Mouse (Mus musculus): ENCODE results near the gene Trappc1.

The Trappc1 gene

DNA sequence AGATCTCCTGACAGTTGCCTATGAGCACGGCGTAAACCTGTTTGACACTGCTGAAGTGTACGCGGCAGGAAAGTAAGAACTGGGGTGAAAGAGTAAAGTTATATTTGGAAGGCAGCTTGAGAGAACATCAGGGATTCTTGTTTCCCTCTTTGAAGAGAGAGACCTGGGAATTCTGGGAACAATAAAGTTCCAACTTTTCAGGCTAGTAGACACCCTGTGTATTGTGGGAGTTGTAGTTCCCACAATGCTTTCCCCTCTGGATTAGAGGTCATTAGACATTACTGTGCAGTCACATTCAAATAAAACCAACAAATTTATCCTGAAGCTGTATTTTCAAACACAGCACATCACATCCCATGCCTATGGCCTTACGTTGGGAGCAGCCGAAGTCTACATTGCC lies 4.7 kb downstream of the Trappc1 start:
- no peak for ATAC-seq (ENCODE audit: low TSS enrichment)

DNA sequence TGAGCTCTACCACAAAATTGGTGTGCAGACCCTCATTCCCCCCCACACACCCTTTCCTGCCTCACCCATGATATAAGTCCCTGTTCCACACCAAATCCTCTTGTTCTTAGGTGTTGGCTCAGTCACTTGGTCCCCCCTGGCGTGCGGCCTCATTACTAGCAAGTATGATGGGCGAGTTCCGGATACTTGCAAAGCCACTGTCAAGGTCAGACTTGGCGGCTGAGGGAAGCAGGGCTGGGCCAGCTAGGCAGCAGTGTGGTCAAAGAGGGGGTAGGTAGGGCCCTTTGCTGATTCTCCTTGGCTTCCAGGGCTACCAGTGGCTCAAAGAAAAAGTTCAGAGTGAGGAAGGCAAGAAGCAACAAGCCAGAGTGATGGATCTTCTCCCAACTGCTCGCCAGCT lies 7.4 kb downstream of the Trappc1 start:
- no peak for ATAC-seq (ENCODE audit: low TSS enrichment)

DNA sequence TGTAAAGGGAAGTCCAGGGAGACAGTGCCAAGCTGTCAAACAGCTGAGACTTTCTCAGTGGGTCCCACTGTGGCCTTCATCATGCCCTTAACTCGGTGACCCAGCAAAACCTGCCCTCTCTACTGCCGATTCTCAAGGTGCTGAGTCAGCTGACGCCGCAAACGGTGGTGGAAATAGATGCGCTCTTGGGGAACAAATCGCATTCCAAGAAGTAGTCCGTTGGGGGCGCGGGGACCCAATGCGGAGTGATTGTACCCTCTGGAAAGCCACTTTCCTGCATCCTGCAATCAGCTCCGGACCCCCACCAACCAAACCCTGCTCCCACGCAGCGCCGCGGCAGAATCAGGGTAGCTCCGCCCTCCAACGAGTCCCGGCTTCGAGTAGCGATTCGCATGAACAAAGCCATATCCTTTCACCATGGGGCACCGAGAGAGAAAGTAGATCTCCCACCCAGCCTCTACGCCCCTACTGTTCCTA lies 8.2 kb downstream of the Trappc1 start:
- ATAC-seq (ENCODE audit: low TSS enrichment) = peak; percentile 66

DNA sequence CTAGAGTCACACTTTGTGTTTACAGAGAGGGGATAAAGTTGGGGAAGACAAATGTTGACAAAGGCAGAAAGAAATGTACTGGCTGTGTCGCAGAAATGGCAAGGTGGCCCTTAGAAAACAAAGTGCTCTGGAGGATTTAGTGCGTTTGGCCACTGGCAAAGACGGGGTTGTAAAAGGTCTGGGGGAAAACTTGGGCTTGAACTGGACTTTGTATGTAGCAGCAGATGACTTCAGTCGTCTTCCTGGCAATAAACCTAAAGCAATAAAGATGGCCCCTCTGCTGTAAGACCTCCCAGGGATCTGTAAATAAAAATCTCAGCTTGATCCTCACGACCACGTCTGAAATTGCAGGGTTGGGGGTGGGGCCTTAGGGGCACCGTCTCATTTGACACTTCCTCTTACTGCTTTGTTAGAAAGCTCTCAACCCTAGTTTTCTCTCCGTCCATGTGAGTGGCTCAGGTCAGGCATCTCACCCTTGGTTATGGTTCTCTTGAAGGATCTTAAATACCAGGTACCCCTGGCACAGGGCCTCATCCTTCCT lies 9.0 kb downstream of the Trappc1 start:
- ATAC-seq (ENCODE audit: low TSS enrichment) = no peak

DNA sequence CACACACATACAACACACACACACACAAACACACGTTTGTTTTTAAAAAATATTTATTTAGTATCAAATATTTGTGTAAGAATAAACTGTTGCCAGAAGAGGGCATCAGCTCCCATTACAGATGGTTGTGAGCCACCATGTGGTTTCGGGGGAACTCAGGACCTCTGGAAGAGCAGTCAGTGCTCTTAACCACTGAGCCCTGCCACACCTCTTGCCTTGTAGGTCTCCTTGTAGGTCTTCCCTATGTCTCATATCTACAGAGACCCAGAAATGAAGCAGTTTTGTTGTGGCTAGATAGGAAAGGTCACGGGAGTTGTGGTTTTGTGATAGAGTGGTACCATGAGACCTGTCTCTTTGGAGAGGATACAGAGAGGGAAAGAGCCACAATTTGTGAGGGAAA lies 10.1 kb downstream of the Trappc1 start:
- no peak for ATAC-seq (ENCODE audit: low TSS enrichment)

DNA sequence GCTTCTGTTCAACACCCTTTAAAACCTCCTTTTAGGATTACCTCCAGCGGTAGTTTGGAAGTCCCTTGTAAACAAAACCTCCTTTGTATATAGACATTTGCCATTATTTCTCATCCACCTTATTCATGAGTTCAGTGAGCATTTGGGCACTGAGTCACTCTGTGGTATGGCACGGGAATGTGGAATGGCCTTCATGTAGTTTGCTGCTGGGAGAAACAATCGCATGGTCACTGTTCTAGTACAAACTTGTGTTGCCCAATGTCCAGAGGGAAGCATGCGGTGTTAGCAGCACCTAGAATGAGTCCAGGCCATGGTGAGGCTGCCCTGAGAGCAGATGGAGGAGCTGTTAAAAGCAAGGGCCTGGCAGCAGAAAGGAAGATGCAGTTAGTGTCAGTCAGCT lies 11.0 kb downstream of the Trappc1 start:
- ATAC-seq (ENCODE audit: low TSS enrichment) = no peak

DNA sequence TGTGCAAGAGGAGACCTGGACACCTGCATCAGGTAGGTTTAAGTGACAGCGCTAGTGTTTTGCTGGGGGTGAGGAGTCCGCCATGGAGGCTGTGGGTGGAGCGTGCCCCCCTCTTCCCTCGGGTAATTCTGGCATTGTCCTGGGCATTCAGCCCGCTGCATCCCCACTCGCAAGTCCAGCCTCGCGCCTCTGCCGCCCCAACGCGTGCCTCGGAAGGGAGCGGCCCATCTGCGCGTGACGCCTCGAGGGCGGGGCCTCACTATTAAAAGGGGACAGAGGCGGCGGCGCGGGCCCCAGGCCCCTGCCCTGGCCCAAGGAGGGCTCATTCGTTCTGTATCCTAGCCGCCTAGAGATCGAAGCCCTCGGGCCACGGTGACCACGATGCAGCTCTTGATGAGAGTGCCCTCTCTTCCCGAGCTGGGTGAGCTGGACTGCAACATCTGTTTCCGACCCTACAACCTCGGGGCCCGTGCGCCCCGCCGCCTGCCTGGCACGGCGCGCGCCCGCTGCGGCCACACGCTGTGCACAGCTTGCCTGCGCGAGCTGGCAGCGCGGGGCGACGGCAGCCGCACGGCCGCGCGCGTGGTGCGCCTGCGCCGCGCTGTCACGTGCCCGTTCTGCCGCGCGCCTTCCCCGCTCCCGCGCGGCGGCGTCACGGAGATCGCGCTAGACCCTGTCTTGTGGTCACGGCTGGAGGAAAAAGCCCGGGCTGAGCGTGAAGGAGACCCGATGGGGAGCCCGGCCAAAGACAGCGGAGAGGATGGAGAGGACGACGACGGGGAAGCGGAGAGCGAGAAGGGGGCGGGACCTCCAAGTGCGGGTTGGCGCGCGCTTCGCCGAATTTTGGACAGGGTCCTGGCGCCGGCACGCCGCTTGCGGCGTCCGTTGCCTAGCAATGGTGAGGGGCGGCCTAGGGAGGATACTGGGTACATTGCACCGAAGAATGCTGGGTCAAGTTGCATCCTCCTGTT lies 16.7 kb downstream of the Trappc1 start, which contains the start of gene Rnf227:
Rnf227 (plus strand) TSS at position 301 of the 971 bp plus-strand sequence.
- peak; percentile 86 for ATAC-seq (ENCODE audit: low TSS enrichment)

DNA sequence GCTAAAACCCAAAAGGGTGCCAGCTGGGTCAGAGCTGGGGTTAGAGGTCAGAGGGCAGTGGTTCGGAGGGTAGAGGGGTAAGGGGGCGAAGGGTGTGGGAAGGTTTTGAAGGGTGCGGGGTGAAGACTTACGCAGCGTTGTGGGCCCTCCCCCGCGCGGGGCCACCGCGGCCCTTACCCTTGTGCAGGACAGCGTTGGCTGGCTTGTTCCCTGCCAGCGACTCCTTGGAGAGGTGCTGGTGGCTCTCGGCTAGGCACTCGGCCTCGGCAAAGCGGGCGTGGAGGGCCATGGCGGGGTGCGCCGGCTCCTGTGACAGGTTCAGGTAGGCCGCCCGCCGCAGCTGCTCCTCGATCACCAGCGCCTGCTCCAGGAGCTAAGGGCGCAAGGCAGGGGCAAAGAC lies 22.7 kb downstream of the Trappc1 start:
- no peak for ATAC-seq (ENCODE audit: low TSS enrichment)

DNA sequence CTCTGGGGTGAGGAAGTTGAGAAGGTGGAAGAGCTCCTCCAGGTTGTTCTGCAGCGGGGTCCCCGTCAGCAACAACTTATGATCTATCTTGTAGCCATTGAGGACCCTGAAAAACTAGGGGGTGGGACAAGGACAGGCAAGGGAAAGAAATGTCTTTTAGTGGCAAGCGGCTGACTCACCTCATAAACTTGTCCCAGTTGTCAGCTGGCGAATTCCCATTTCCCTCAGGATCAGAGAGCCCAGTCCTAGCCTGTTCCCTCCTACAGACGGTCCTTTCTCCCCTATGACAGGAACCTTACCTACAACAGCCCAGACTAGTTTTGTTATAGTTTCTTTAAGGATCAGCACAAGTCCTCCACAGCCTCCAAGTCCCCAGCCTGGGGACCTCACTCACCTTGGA lies 32.8 kb downstream of the Trappc1 start:
- no peak for ATAC-seq (ENCODE audit: low TSS enrichment)

DNA sequence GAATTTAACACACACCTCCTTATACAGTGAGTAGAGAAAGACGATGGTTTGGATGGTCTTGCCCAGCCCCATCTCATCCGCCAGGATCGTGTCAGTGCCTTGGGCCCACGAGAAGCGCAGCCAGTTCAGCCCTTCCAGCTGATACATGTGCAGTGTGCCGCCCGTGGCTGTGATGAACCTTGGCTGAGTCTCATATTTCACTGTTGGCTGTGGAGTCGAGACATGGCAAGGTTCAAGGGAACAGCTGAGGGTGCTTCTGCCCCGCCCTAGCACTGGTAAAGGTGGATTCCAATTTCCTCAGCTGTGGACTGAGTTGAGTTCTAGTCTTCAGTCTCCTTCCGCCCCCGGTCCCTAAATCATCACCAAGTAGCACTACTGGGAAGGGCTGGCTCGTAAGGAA lies 33.9 kb downstream of the Trappc1 start:
- no peak for ATAC-seq (ENCODE audit: low TSS enrichment)

DNA sequence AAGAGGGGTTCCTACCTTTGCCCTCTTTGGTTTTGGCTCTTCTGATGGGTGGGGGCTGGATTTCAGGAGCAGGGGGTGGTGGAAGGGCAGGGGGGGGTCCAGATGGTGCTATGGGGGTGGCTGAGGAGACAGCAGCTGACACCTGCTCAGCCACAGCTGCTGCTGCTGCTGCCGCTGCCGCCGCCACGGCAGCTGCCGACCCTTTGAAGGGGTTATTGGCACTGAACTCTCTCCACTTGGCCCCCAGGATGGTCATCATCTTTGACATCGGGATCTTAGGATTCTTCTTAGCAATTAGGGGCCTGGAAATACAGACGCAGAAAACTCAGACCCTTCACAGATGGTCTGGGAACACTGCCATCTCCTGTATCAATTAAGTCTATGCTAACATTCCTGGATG lies 38.2 kb downstream of the Trappc1 start:
- no peak for ATAC-seq (ENCODE audit: low TSS enrichment)

DNA sequence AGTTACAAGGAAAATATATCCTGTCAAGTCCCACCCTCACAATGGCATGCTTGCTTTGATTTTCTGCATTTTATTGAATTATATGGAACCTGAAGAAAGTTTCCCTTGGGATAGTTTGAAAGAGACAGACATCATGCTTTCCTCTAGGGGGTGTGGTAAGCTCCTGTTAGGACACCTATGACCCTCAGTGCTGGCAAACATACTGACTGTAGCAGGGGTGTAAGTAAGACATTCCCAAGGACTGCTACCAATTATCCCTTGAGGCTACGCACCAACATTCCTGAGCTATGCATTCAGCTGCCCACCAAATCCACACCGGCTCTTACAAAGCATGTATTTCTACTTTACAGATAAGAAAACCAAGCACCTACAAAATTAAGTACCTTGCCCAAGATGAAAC lies 38.7 kb downstream of the Trappc1 start:
- no peak for ATAC-seq (ENCODE audit: low TSS enrichment)

DNA sequence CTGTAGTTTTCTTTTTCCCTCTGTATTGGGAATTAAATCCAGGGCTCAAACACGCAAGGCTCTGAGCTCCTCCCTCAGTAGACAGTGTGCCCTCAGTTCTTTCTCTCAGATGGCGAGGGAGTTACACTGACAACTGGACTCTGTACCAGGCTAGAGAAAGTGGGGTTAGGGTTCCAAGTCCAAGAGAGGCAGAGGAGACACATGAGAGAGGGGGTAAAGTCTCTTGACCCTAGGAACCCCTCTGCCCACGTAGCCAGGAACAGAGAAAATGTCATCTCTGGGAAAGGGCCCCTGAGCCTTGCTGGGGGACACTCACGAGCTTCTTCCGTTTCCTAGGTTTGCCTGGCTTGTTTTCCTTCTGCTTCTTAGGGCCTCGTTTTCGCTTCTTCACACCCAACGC lies 40.6 kb downstream of the Trappc1 start:
- ATAC-seq (ENCODE audit: low TSS enrichment) = 0 out of 2 replicates have a peak, but pooled peaks have one; percentile 2

DNA sequence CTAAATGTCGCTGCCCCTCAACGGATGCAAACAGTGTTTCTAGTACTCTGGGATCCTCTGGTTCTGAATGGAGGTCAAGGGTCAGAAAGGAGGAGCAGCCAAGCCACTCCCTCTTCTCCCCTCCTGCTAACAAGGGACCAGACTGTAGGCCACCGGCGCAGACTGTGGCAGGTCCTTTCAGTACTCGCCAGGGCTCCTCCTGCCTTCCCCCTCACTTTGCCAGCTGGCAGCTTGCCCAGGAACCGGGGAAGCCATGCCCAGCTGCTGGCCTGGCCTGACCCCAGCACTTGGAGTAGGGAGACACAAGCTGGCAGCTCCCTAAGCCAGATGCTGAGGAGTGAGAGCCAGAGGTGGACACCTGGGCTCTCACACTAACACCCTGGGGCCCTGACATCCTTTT lies 41.1 kb downstream of the Trappc1 start:
- peak; percentile 48 for ATAC-seq (ENCODE audit: low TSS enrichment)

DNA sequence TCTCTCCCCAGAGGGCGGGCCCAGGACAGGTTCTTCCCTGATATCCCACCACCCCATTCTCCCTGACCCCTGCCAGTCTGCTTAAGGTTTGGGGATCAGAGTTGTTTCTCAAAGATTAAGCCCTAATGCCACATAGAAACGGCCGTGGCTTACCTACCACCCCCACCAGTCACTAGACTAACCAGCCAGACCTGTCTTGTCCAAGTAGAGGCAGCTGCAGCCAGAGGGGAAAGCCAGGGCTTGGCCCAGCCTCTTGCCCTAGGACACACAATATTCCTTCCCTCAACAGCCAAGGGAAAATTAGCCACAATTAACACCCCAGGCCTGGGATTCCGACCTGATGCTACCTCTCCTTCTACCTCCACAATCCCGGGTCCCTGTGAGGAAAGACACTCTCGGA lies 41.9 kb downstream of the Trappc1 start:
- no peak for ATAC-seq (ENCODE audit: low TSS enrichment)

DNA sequence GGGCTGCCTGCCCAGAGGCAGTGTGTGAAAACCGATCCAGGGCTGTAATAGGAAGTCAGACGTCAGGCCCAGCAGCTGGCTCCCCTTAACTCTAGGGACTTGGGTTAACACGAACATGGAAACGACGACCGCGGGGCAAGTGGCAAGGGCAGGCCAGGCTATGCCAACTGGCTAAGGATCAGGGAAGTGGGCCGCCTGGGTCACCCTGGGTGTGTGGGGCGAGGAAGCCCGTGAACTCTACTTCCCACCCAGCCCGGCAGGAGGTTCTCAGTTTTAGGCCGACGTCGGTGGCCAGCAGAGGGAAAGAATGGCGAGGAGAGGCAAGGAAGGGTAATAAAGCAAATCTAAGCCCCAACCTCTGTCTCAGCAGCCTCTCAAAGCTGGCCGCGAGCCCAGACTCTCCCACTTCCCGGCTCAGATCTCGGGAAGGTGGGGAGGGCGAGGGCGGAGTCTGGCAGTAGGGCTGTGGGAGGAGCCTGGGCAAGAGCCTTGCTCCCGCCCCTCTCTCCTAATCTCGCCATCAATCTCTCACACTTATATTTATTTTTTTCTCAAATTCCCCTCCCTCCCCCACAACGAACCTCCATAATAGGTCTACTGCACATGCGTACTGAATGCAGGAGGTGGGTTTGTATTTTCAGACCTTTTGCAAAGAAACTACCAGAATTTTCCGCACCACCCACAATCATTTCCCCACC lies 42.5 kb downstream of the Trappc1 start:
- peak; percentile 68 for ATAC-seq (ENCODE audit: low TSS enrichment)

DNA sequence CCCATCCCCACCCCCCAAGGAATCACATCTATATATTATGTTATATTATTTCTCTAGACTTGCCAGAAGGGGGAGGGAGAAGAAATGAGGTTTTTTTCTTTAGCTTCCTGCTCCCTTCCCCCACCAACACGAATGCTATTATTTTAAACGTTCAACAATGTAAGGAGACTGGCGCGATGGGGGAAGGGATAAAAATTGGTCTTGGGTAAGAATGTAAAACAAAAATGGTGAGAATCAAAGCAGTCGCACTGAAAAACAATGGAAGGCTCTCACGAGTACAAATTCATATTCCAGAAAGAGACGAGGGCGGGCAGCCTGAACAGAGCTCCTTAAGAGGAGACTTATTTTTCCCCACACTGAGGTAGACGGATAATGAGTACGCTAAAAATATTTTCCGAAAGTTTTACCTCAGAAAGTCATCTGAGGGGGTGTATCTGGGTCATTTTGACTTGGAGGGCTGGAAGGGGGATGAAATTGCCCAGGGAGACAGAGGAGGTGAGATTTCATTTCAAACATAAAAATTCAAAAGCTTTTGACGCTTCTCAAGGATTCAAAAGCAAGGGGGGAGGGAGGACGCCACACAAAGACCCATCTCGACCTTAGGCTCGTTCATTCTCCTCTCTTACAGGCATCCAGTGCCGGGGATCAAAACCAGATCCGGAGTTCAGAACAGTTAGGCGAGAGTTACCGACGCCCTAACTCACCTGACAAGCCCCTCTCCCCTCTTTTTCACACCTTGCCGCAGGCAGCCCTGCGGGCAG lies 43.3 kb downstream of the Trappc1 start:
- ATAC-seq (ENCODE audit: low TSS enrichment) = no peak

DNA sequence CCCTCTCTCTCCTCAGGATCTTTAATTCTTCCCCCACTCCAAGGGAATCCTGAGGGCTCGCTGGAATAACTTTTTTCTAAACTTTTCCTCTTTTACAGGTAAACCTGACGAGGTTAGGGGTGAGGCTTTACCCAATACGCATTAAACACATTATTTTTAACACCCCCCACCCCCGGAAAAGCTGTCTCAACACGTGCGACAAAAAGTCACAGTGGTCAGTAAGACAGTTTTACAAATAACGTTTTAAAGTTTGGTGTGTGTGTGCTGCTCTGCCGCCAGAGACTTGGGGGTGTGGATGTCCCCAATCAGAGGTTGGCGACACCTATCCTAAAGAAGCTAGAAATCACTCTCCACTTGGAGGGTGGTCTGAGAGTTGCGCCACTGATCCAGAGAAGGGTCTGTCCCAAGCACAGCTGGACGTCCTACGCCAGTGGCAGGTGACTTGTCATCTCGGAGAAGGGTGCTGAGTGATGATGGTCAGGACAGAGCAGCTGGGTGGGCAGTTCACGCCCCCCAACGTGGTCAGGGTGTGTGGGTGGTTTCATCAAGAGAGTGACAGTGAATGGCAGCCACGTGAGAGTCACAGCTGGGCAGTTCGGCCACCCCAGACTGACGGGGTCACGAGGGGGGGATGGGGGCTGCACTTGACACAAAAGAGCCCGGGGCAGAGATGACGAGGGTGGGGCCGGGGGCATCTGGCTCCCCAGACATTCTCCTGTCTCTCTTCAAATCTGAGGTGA lies 44.0 kb downstream of the Trappc1 start:
- no peak for ATAC-seq (ENCODE audit: low TSS enrichment)

DNA sequence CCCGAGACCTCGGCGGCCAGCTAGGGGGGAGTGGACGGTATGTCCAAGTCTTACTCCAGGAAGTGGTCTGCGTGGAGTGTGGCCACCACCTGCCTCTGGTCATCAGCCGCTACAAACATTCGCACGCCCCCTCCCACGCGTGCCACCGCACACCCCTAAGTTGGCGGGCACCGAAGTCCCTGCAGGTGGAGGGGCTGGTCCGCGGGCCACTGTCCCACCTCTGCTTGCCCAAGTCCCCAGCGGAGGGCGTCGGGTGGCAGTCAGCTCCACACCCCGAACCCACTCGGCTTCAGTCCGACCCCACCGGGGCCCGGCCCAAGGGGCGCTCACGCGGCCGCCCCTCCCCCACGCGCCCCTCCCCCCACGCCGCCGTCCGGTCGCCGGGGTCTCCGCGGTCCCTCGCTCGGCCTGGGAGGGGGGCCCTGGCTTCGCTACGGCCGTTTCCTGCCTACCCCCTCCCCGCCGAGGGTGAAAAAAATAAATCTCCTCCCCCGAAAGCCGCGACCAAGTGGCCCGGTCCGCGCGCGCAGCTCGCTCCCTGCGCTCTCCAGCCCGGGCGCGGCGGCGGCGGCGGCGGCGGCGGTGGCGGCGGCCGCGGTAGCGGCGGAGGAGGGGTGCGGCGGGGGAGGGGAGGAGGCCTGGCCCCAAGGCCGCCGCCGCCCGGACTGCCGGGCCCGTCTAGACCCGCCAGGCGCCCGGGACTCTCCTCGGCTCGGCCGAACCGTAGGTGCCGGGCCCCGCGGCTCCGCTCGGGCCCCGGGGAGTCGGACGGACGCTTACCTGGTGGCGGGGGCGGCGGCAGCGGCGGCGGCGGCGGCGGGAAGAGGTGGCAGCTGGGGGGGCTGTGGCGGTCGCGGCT lies 44.8 kb downstream of the Trappc1 start:
- ATAC-seq (ENCODE audit: low TSS enrichment) = no peak
